Mouse (Mus musculus): Measurements from ENCODE around the gene Gm3411.
"Not testable (repeated sequence)": the region's sequence is repeated elsewhere in the genome, so short reads cannot be mapped to it uniquely, and the experiment has no call there.

Gm3411 gene

GRCm38 (mm10) chr14:6286931-6287715 lies at the start of gene Gm3411:
TSS of gene Gm3411 (minus strand) at chr14:6287250.
- DNase-seq: peak; percentile 18

DNA sequence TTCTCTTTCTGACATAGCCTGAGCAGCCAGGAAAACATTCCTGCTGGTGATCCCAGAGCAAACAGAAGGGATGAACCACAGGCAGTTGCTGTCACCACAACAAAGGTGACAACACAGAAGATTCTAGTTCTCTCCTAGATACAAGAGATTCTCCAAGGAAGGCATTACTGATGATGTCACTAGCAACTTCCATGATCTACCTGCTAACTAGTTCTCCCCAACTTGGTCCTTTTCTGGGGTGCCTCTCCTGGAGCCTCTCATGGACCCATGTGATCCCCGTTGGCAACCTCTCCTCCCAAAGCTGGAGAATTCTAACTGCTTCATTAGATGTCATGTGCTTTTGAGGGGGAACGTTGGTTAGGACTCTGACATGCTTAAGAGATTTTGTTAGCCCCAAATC lies 17.7 kb upstream of the Gm3411 start, which contains the start of gene Gm21103:
Gene Gm21103 (minus strand): TSS at position 101 of the 400 bp plus-strand sequence.
- DNase-seq: not testable (repeated sequence)

GRCm38 (mm10) chr14:6219192-6219591 lies 67.9 kb downstream of the Gm3411 start, which contains the start of gene Gm21560:
TSS of gene Gm21560 (minus strand) at chr14:6219292.
- not testable (repeated sequence) for DNase-seq

Data from thymus, postnatal 4 days (tissue).